Mouse (Mus musculus): Measurements from ENCODE around the gene Cyth1. TPM values are rescaled to one million over a fixed set of nuclear protein-coding genes. Genes with fewer than 3 reads are reported as not detected.

Gene Cyth1
- polyA plus RNA-seq, 1 experiment from 2014 or later: 34.6 TPM

DNA sequence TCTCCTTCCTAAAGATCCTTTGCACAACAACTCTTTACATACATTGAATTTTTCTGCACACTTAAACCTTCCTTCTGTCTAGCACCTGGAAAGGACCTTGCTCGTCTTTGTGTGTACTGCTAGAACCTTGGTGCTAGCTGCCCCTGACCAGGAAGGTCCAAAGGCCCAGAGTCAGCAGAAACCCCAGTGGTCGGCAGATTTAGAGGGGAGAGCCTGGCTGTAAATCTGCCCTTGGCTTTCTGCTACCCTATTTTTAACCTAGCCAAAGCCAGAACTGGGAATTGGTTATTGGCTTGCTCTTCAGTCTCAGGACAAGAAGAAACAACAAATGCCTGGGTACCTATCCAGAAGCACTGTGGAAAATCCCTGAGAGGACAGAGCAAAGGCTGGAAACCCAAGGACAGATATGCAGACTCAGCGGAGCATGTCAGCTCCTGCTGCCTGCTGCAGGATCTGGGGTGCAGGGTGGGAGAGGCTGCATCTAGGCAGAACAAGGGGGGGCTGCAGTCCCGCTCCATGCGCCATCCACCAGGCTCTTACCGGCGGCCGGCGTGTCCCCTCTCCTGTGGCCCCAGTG lies 46.5 kb downstream of the Cyth1 start:
- peak; percentile 42 for ATAC-seq (replicated peaks)
- peak overlapping the region; percentile 96 for H3K27ac ChIP-seq (replicated peaks)
- H3K36me3 ChIP-seq: no peaks in the 10 kb centered on the region
- no peaks in the 10 kb centered on the region for H3K27me3 ChIP-seq
- peak overlapping the region; percentile 72 for H3K9ac ChIP-seq (replicated peaks)
- WGBS: 7% methylated on average over 9 of the region's 9 CpGs
- peak overlapping the region; percentile 48 for H3K4me3 ChIP-seq
- H3K4me2 ChIP-seq (replicated peaks): peak overlapping the region; percentile 58
- peaks cover 66% of the 10 kb centered on the region for H3K4me1 ChIP-seq
- no peaks in the 10 kb centered on the region for H3K9me3 ChIP-seq

DNA sequence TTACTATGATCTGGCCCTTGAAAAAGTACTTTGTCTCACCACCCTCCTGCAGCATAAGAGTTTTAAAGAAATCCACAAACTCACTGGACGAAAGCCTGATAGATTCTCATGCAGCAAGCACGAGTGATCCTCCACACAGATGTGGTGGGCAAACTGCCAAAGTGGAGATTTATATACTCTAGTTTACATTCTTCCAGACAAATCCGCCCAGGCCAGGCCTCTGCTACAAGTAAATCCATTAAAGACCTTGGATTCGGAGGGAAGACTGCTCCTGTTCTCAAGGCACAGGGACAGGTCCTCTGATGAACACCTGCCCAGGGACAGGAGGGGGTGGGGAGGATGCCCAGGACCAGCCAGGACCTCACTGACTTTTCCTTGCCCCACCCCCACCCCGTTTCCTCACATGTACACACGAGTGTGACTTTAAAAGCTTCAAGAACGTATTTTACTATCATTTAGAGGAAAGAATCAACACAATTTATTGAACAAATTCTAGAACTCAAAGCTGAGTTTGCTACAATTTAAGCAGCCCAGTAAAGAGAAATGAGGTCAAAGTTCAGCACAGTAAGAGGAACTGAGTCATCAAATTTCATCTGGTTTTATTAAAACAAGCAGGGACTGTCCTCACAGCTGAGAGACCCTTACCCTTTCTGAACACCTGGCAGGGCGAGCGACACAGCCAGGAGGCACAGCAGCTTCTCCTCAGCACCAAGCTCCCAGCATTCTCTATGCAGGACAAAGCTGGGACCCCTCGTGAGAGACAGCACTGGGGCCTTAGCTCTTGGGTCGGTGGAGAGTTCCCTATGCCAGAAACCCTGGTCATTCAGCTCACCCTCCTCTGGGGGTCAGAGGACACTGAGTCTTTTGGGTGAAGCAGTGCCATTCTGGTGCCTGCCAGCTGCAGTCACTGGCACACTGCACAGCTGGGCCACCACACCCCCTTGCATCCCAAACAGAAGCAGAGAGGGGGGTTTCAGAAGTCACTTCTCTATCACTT lies 47.3 kb downstream of the Cyth1 start:
- H3K27me3 ChIP-seq: no peaks in the 10 kb centered on the region
- no peaks in the 10 kb centered on the region for H3K36me3 ChIP-seq
- 38% methylated on average over 11 of the region's 11 CpGs for WGBS
- H3K4me3 ChIP-seq: peak overlapping the region; percentile 48
- H3K4me2 ChIP-seq (replicated peaks): peak overlapping the region; percentile 58
- ATAC-seq (replicated peaks): no peak
- H3K27ac ChIP-seq (replicated peaks): peak overlapping the region; percentile 96
- peaks cover 74% of the 10 kb centered on the region for H3K4me1 ChIP-seq
- peak overlapping the region; percentile 72 for H3K9ac ChIP-seq (replicated peaks)
- no peaks in the 10 kb centered on the region for H3K9me3 ChIP-seq

DNA sequence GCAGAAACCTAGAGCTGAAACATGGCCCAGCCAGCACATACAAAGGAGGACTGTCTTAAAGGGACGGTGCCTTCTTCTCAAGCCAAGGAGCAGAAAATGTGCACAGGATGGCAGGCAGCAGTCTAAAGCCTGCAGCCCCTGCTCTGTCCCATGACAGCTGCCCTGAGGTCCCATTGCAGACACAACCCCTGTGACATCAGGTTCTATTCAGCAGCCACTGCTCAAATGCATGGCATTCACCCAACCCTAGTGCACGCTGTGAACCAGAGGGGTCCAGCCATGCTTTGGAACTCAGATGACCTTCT lies 50.1 kb downstream of the Cyth1 start:
- H3K27ac ChIP-seq (replicated peaks): peak overlapping the region; percentile 94
- H3K27me3 ChIP-seq: no peaks in the 10 kb centered on the region
- 5% methylated on average over 2 of the region's 2 CpGs for WGBS
- peaks cover 84% of the 10 kb centered on the region for H3K4me1 ChIP-seq
- peak; percentile 21; the same call in 1 of the 2 replicates for ATAC-seq (replicated peaks)
- peak overlapping the region; percentile 25 for H3K4me3 ChIP-seq
- no peaks in the 10 kb centered on the region for H3K36me3 ChIP-seq
- peak overlapping the region; percentile 43 for H3K9ac ChIP-seq (replicated peaks)
- peak overlapping the region; percentile 43 for H3K4me2 ChIP-seq (replicated peaks)
- H3K9me3 ChIP-seq: no peaks in the 10 kb centered on the region

DNA sequence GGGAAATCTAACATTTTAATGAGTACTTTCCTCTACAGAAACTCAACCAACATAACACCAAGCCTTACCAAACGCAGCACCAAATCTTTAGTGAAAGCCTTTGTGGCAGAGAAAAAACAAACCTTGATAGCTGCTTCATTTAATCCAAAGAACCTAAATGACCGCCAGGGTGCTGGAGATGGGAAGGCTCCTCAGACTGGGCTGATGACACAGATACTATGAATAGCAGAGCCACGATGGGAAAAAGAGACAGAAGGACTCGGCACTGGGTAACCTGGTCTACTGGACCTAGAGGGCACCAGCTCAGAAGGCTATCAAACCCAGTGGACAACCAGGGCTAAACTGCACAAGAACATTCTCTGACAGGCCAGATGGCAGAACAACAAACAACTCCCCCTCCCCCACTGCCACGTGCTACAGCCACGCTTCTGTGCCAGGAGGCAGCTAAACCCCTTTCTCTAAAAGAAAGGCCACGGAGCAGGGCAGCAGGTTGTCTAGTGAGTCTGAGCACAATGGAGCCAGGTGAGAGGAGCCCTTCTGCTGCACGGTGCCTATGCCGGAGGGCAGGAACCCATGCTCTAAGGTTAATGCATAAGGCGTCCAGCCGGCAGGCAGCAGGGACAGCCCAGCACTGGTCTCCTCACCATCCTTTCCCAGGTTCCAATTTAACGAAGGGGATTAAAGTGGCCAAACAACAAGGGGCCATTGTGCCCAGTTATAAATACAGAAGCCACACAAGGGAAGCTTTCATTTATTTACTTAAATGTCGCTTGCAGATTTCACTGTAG lies 50.7 kb downstream of the Cyth1 start:
- peak overlapping the region; percentile 43 for H3K9ac ChIP-seq (replicated peaks)
- WGBS: 9% methylated on average over 13 of the region's 13 CpGs
- H3K4me3 ChIP-seq: peak overlapping the region; percentile 25
- no peaks in the 10 kb centered on the region for H3K9me3 ChIP-seq
- peak overlapping the region; percentile 43 for H3K4me2 ChIP-seq (replicated peaks)
- no peaks in the 10 kb centered on the region for H3K36me3 ChIP-seq
- H3K27ac ChIP-seq (replicated peaks): peak overlapping the region; percentile 94
- H3K4me1 ChIP-seq: peaks cover 79% of the 10 kb centered on the region
- ATAC-seq (replicated peaks): peak; percentile 51
- H3K27me3 ChIP-seq: no peaks in the 10 kb centered on the region

DNA sequence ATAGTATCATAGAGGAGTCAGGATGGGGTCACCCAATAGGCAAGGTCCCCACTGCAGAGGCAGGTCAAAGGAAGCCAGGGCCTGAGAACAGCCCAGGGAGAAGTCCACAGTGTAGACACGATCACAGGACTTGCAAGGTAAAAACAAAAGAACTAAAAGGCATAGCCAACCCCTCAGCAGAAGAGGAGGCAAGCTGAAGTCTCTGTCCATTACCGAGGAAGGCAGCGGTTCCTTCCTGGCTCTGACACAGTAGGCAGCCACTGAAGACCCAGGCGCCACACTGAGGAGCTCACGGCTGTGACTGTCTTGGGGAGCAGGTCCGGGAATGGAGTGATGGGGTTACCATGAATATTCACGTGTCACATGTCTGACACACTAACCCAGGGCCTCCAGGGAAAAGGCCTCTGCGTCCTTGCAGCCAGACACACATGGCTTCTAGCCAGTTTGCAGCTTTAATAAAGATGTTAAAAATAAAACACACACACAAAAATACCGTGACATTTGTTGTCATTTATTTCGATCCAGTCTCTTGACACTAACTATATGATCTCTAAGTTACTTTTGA lies 51.5 kb downstream of the Cyth1 start:
- Histone ChIP-seq H3K36me3 (peaks cover 4% of the 10 kb centered on the region), H3K27me3 (no peaks in the 10 kb centered on the region), H3K27ac (replicated peaks) (peak overlapping the region; percentile 74), H3K4me1 (peaks cover 72% of the 10 kb centered on the region), H3K4me3 (no peak overlapping the region), H3K9me3 (no peaks in the 10 kb centered on the region), H3K9ac (replicated peaks) (no peak overlapping the region), H3K4me2 (replicated peaks) (peak overlapping the region; percentile 9; the same call in 1 of the 2 replicates)
- 43% methylated on average over 10 of the region's 10 CpGs for WGBS
- no peak for ATAC-seq (replicated peaks)

DNA sequence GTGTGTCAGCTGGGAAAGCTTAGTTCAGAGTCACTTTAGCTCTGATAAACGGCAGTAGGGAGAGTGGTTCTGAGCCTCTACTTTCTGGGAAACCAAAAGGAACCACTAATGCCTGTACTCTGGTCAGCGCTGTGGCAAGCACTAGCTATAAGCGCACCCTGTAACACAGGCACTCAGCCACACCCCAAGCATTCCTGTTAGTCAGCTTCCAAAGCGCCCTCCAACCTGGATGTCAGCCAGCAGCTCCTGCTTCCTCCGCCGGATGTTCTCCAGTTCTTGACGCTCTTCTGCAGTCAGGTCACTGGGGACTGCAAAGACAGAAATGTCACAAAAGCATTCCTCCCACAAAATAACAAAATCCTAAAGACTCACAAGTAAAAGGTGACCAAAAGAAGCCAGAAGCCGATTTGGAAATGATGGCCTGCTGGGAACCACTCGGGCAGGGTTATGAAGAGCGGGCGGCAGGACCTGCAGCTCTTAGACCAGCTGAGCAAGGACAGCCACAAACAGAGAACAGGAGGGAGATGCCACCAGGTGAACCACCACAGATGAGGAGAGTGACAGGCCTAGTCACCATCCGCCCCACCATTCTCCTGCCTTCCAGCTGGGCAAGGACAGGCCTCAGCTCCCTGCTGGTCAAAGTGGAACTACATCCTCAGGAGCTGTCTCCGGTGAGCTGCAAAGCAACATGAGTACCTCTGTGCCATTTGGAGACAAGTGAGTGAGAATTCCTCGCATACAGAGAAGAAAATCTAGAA lies 54.8 kb downstream of the Cyth1 start:
- peaks cover 18% of the 10 kb centered on the region for H3K36me3 ChIP-seq
- H3K27me3 ChIP-seq: no peaks in the 10 kb centered on the region
- no peak overlapping the region for H3K4me3 ChIP-seq
- H3K4me2 ChIP-seq (replicated peaks): no peak overlapping the region
- H3K9ac ChIP-seq (replicated peaks): no peak overlapping the region
- ATAC-seq (replicated peaks): no peak
- H3K27ac ChIP-seq (replicated peaks): no peak overlapping the region
- H3K9me3 ChIP-seq: no peaks in the 10 kb centered on the region
- 61% methylated on average over 14 of the region's 14 CpGs for WGBS
- H3K4me1 ChIP-seq: peaks cover 38% of the 10 kb centered on the region

DNA sequence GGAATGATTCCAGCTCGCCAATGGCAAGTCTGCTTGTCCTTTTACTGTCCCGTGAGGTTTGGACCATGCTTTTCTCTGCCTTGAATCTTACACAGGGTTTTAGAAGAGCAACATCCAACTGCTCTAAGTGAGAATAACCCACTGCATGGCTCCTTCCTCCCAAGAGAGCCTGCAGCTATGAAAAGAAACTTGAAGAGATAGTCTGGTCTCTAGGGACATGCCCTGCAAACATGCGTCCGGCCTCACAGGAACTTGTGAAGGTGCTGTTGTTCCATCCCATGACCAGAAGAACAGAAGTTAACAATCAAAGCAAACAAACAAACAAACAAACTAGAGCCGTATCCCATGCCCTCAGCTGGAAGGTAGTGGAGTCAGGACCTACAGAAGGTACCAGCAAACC lies 55.4 kb downstream of the Cyth1 start:
- WGBS: 94% methylated on average over 5 of the region's 5 CpGs
- no peaks in the 10 kb centered on the region for H3K27me3 ChIP-seq
- no peaks in the 10 kb centered on the region for H3K9me3 ChIP-seq
- no peak overlapping the region for H3K27ac ChIP-seq (replicated peaks)
- peaks cover 18% of the 10 kb centered on the region for H3K36me3 ChIP-seq
- no peak overlapping the region for H3K4me2 ChIP-seq (replicated peaks)
- no peak overlapping the region for H3K9ac ChIP-seq (replicated peaks)
- no peak for ATAC-seq (replicated peaks)
- H3K4me3 ChIP-seq: no peak overlapping the region
- peaks cover 33% of the 10 kb centered on the region for H3K4me1 ChIP-seq

DNA sequence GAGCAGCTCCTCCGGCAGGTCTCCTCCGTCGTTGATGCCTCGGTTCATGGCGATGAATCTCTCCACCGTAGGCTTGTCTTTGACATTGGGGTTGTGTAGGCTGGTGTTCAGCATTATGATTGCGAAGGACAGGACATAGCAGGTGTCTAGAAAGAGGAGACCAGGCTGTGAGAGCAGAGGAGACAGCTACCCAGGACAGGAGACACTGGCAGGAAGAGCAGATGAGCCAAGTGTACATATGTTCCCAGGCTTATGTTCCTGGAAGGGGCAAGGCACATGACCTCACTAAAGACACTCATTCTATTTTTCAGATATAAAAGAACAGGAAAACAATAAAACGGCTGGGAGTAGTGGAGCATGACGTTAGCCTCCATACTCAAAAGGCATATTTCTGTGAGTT lies 65.6 kb downstream of the Cyth1 start:
- Histone ChIP-seq H3K4me3 (no peak overlapping the region), H3K9ac (replicated peaks) (no peak overlapping the region), H3K9me3 (no peaks in the 10 kb centered on the region), H3K27ac (replicated peaks) (no peak overlapping the region), H3K36me3 (peaks cover 58% of the 10 kb centered on the region), H3K4me1 (no peaks in the 10 kb centered on the region), H3K27me3 (no peaks in the 10 kb centered on the region), H3K4me2 (replicated peaks) (no peak overlapping the region)
- ATAC-seq (replicated peaks): no peak
- WGBS: 88% methylated on average over 9 of the region's 9 CpGs

DNA sequence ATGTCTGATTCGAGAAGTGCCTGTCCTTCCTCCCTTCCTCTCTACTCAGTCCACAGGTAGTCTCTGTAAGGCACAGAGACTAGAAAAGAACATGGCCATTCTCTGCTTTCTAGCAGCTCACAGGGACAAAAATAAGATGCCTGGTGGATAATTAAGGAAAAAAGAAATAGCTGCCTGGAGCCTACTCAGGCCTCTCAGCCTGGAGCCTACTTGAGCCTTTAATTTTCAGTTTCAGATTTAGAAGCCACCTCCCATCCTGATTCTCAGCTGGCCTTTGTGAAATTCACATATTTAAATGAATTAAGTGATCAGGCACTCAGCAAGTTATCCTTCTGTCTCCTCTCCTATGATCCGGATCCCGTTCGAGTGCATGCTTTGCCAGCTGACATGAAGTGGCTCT lies 66.0 kb downstream of the Cyth1 start:
- H3K4me3 ChIP-seq: no peak overlapping the region
- no peak overlapping the region for H3K4me2 ChIP-seq (replicated peaks)
- H3K27ac ChIP-seq (replicated peaks): no peak overlapping the region
- H3K9ac ChIP-seq (replicated peaks): no peak overlapping the region
- no peaks in the 10 kb centered on the region for H3K9me3 ChIP-seq
- H3K27me3 ChIP-seq: no peaks in the 10 kb centered on the region
- no peaks in the 10 kb centered on the region for H3K4me1 ChIP-seq
- peaks cover 58% of the 10 kb centered on the region for H3K36me3 ChIP-seq
- 85% methylated on average over 4 of the region's 4 CpGs for WGBS
- ATAC-seq (replicated peaks): no peak

DNA sequence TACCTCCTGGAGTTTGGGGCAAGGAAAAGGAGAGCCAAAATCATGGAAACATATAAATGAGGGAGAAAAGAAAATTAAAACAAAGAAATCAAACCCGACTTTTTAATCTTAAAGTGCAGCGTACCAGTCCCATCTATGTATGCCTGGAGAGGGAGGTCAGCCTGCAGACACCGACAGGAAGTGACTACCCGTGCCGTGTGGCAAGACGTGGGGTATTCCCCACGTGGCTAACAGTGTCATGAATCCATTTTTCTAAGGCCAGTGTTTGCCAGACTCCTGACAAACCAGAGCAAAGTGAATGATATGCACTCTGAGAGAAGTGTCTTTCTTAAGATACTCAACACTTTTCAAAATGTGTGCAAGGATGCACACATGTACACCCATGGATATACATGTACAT lies 68.2 kb downstream of the Cyth1 start:
- Histone ChIP-seq H3K9me3 (no peaks in the 10 kb centered on the region), H3K4me3 (no peak overlapping the region), H3K4me1 (no peaks in the 10 kb centered on the region), H3K9ac (replicated peaks) (no peak overlapping the region), H3K4me2 (replicated peaks) (no peak overlapping the region), H3K27ac (replicated peaks) (no peak overlapping the region), H3K36me3 (peaks cover 59% of the 10 kb centered on the region), H3K27me3 (no peaks in the 10 kb centered on the region)
- WGBS: 87% methylated on average over 7 of the region's 7 CpGs
- ATAC-seq (replicated peaks): no peak

DNA sequence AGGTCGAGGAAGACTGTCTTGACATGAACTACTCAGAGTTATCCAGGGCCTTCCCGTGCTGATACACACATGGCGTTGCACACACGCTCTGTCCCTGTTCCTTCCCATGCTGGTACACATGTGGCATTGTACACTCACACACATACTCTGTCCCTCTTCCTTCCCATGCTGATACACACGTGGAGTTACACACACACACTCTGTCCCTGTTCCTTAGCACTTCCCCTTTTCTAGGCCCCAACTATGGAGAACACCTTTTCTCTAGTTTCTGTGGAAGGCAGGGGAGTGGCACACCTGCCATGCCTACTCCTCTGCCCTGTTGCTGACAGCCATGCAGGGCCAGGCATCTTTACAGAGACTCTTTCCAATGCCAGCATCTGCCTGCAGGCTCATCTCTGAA lies 70.2 kb downstream of the Cyth1 start:
- Histone ChIP-seq H3K4me3 (no peak overlapping the region), H3K9ac (replicated peaks) (no peak overlapping the region), H3K4me2 (replicated peaks) (no peak overlapping the region), H3K36me3 (peaks cover 56% of the 10 kb centered on the region), H3K27ac (replicated peaks) (no peak overlapping the region), H3K9me3 (no peaks in the 10 kb centered on the region), H3K27me3 (no peaks in the 10 kb centered on the region), H3K4me1 (no peaks in the 10 kb centered on the region)
- ATAC-seq (replicated peaks): no peak
- 87% methylated on average over 5 of the region's 5 CpGs for WGBS
